Mouse (Mus musculus): Measurements from ENCODE around the gene Ppid. TPM values are rescaled to one million over a fixed set of nuclear protein-coding genes. Genes with fewer than 3 reads are reported as not detected.

Ppid gene
- total and polyA plus RNA-seq, 2 experiments from 2014 or later = 67.6 to 121 TPM

GRCm38 (mm10) chr3:79591793-79592471, 790 bp downstream of the Ppid start:
- TF ChIP-seq CTCF (IDR thresholded peaks at IDR 0.05) = no peak; the same call in 1 of the 2 replicates
- H3K27me3 ChIP-seq (ENCODE audit: insufficient read depth, low read length) = no peaks in the 10 kb centered on the region
- peaks cover 18% of the 10 kb centered on the region; the same call in 1 of the 2 replicates for H3K36me3 ChIP-seq (ENCODE audit: insufficient read depth, low read length)
- peak overlapping the region; percentile 85 for H3K4me3 ChIP-seq (ENCODE audit: low read depth, low read length)
- peak overlapping the region; percentile 78 for H3K4me2 ChIP-seq (ENCODE audit: low read depth, low read length, poor library complexity, severe bottlenecking)
- DNase-seq (ENCODE audit: low spot score) = no peak
- H3K4me1 ChIP-seq (ENCODE audit: insufficient read depth, low read length) = no peaks in the 10 kb centered on the region
- H3K9me3 ChIP-seq (ENCODE audit: low read length) = no peaks in the 10 kb centered on the region
- peak overlapping the region; percentile 74 for H3K9ac ChIP-seq (replicated peaks; ENCODE audit: low read length, poor library complexity, severe bottlenecking)
- peak; percentile 4; the same call in 1 of the 2 replicates for ATAC-seq (ENCODE audit: low FRiP score)
- 6% methylated on average over 15 of the region's 15 CpGs for WGBS
- H3K27ac ChIP-seq (ENCODE audit: low read depth, low read length) = peak overlapping the region; percentile 70; the same call in 1 of the 2 replicates

GRCm38 (mm10) chr3:79595468-79595867, 4.3 kb downstream of the Ppid start:
- Histone ChIP-seq H3K9ac (replicated peaks; ENCODE audit: low read length, poor library complexity, severe bottlenecking) (no peak overlapping the region), H3K27ac (ENCODE audit: low read depth, low read length) (no peak overlapping the region), H3K4me2 (ENCODE audit: low read depth, low read length, poor library complexity, severe bottlenecking) (no peak overlapping the region), H3K27me3 (ENCODE audit: insufficient read depth, low read length) (no peaks in the 10 kb centered on the region), H3K4me1 (ENCODE audit: insufficient read depth, low read length) (no peaks in the 10 kb centered on the region), H3K9me3 (ENCODE audit: low read length) (no peaks in the 10 kb centered on the region), H3K36me3 (ENCODE audit: insufficient read depth, low read length) (peaks cover 33% of the 10 kb centered on the region), H3K4me3 (ENCODE audit: low read depth, low read length) (no peak overlapping the region)
- ATAC-seq (ENCODE audit: low FRiP score) (no peak), DNase-seq (ENCODE audit: low spot score) (no peak)
- WGBS = 94% methylated on average over 7 of the region's 7 CpGs
- TF ChIP-seq CTCF (IDR thresholded peaks at IDR 0.05) = no peak

- Histone ChIP-seq H3K4me1 (ENCODE audit: insufficient read depth, low read length) (no peaks in the 10 kb centered on the region), H3K9me3 (ENCODE audit: low read length) (no peaks in the 10 kb centered on the region), H3K27ac (ENCODE audit: low read depth, low read length) (no peak overlapping the region), H3K4me2 (ENCODE audit: low read depth, low read length, poor library complexity, severe bottlenecking) (no peak overlapping the region), H3K4me3 (ENCODE audit: low read depth, low read length) (no peak overlapping the region), H3K9ac (replicated peaks; ENCODE audit: low read length, poor library complexity, severe bottlenecking) (no peak overlapping the region), H3K36me3 (ENCODE audit: insufficient read depth, low read length) (peaks cover 27% of the 10 kb centered on the region), H3K27me3 (ENCODE audit: insufficient read depth, low read length) (no peaks in the 10 kb centered on the region)
- WGBS = 91% methylated on average over 2 of the region's 2 CpGs
- DNase-seq (ENCODE audit: low spot score) = no peak
- no peak for ATAC-seq (ENCODE audit: low FRiP score)
- TF ChIP-seq CTCF (IDR thresholded peaks at IDR 0.05) = no peak
Observed at GRCm38 (mm10) chr3:79609886-79610285, 18.7 kb downstream of the Ppid start.

- peak overlapping the region; percentile 51; the same call in 1 of the 2 replicates for H3K9ac ChIP-seq (replicated peaks; ENCODE audit: low read length, poor library complexity, severe bottlenecking)
- TF ChIP-seq CTCF (IDR thresholded peaks at IDR 0.05) = peak; percentile 68
- no peaks in the 10 kb centered on the region for H3K9me3 ChIP-seq (ENCODE audit: low read length)
- H3K36me3 ChIP-seq (ENCODE audit: insufficient read depth, low read length) = peaks cover 2% of the 10 kb centered on the region; the same call in 1 of the 2 replicates
- H3K27ac ChIP-seq (ENCODE audit: low read depth, low read length) = no peak overlapping the region
- H3K4me3 ChIP-seq (ENCODE audit: low read depth, low read length) = peak overlapping the region; percentile 56
- 20% methylated on average over 10 of the region's 10 CpGs for WGBS
- H3K27me3 ChIP-seq (ENCODE audit: insufficient read depth, low read length) = no peaks in the 10 kb centered on the region
- no peaks in the 10 kb centered on the region for H3K4me1 ChIP-seq (ENCODE audit: insufficient read depth, low read length)
- peak overlapping the region; percentile 78 for H3K4me2 ChIP-seq (ENCODE audit: low read depth, low read length, poor library complexity, severe bottlenecking)
- DNase-seq (ENCODE audit: low spot score) (peak; percentile 30), ATAC-seq (ENCODE audit: low FRiP score) (no peak)
Observed at GRCm38 (mm10) chr3:79627484-79628181, 36.5 kb downstream of the Ppid start.

GRCm38 (mm10) chr3:79628182-79628560, 37.0 kb downstream of the Ppid start:
- H3K4me2 ChIP-seq (ENCODE audit: low read depth, low read length, poor library complexity, severe bottlenecking) = peak overlapping the region; percentile 78
- no peaks in the 10 kb centered on the region for H3K4me1 ChIP-seq (ENCODE audit: insufficient read depth, low read length)
- peak overlapping the region; percentile 56 for H3K4me3 ChIP-seq (ENCODE audit: low read depth, low read length)
- no peak for DNase-seq (ENCODE audit: low spot score)
- H3K36me3 ChIP-seq (ENCODE audit: insufficient read depth, low read length) = no peaks in the 10 kb centered on the region
- H3K27ac ChIP-seq (ENCODE audit: low read depth, low read length) = peak overlapping the region; percentile 44; the same call in 1 of the 2 replicates
- ATAC-seq (ENCODE audit: low FRiP score) = no peak
- H3K9me3 ChIP-seq (ENCODE audit: low read length) = no peaks in the 10 kb centered on the region
- 0% methylated on average over 9 of the region's 9 CpGs for WGBS
- peak overlapping the region; percentile 51; the same call in 1 of the 2 replicates for H3K9ac ChIP-seq (replicated peaks; ENCODE audit: low read length, poor library complexity, severe bottlenecking)
- H3K27me3 ChIP-seq (ENCODE audit: insufficient read depth, low read length) = no peaks in the 10 kb centered on the region
- TF ChIP-seq CTCF (IDR thresholded peaks at IDR 0.05) = peak; percentile 35

Data from midbrain, postnatal 0 days (tissue).